Mouse (Mus musculus) CD8-positive naive resting alpha-beta T cell, adult 2 months (primary cell): ENCODE measurements at regions not wholly inside any gene's neighbourhood (a gene's known extent, or its start where the extent isn't known, plus 50 kb on each side); places are given as distances from the start of the nearest gene placed in this dataset.

Source experiments
- DNase-seq, 2 experiments: peaks; one replicate each; pipeline ENCODE4 v3.0.0; 2022; ENCODE audit warnings: low read depth in 2 of 2, low spot score in 2 of 2

DNA sequence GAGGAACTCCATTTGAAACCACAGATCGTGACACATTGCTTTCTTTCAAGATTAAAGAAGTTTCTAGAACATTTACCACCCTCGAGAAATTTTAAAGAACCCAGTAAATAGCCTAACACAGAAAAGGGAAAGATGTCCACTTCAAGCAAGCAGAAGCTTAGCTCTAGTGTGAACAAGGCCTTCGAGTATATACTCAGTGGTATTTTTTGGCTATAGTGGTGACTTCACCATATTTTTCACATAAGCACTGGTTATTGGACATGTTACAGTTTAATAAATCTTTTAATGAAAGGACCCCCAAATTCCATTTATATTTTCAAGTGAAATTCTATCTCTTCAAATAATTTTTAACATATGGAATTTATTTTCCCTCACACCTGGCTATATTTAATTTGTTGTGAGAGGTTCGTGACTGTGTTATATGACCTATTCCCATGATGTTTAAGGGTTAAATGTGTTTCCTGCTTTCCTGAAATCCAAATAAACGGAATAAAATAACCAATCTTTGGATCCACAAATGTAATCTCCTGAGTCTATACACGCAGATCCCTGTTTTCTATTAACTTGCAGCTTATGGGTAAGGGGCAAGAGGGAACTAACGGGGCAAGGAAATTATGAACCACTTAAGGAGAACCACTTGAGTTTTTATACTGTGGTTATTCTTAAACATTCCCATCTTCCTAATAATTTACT, 60.6 kb upstream of the Tas2r134 start:
- no peak for DNase-seq

DNA sequence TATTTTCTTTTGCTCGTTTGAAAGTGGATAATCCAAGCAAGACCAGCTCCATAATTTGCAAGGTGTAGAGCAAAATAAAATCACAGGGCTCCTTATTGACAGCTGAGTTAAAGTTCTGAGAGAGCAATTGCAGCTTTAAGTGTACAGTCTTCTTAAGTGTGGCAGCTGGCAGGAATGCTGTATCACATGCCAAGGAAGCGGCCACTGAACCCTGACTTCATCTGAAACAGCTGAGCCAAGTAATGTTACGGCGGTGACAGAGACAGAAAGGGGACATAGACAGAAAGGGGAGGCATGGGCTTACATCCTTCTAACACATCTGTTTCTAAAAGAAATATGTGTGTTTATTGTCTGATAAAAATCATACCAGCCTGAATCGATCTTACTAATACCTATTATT, 63.4 kb upstream of the Tas2r134 start:
- no peak for DNase-seq

DNA sequence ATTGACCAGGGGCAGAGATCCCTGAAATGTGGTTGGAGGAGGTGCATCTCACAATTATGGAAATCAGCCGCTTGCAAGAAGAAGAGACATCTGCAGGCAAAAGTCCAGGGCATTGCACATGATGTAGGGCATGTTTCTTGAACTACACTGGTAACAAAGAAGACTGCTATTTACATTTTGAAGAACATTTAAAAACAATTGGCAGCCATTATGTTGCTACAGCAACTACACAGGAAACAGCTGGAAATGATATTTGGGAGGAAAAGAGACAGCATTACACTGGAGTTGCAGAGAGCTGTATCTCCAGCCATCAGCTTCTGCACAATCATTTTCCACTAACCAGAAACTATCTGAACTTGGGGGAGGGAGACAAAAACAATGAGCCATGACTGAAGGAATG, 64.1 kb upstream of the Tas2r134 start:
- DNase-seq: no peak

DNA sequence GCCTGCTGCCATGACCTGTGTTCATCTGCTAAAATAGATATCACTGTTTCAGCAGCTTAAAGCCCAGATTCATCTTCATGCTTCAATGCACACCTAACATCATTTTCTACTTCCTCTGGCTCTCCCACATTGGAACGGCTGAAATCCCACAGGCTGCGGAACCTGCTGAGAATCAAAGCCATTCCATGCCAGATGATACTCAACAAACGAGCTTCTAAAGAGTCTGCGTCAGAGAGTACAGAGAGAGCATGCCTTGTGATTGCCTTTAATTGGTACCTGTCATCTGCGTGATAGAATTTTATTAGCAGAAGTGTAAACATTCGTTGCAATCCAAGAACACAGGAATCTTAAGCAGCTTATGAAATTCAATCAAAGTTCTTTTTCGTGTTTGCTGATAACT, 76.4 kb upstream of the Tas2r134 start:
- DNase-seq: no peak

DNA sequence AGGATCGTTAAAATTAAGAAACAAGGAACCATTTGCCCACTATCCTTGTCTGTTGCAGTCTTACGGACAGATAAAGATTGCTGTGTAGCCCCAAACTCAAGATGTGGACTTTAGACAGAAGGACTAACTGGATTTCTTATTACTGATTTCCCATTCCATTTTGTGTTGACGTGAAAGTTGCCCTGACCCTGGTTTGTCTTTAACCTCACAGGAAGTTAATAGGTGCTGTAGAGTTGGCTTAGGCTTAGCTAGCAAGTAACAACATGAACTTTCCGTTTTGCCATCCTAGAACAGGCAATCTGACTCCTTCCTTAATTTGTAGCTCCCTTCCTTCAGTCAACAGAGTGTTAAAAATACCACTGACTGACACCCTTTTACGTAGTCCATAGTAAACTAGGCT, 78.2 kb upstream of the Tas2r134 start:
- DNase-seq: no peak

DNA sequence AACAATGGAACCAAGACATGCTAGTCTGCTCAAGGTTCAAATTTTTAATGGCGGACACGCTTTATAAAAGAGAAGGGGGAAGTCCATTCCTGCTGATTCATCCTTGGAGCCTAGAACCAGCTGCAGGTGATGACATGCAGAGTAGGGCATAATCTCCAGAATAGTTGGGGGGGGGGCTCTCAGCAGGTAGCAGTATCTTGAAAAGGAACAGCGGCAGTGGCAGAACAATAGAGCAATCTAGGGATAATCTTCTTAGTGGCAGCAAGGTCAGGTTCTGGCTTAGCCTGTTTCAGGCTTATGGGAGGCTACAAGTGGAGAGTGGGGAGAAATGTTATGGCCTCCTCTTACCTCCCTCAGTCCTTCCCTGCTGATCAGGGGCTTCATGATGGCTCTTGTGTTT, 81.1 kb upstream of the Tas2r134 start:
- DNase-seq: no peak

DNA sequence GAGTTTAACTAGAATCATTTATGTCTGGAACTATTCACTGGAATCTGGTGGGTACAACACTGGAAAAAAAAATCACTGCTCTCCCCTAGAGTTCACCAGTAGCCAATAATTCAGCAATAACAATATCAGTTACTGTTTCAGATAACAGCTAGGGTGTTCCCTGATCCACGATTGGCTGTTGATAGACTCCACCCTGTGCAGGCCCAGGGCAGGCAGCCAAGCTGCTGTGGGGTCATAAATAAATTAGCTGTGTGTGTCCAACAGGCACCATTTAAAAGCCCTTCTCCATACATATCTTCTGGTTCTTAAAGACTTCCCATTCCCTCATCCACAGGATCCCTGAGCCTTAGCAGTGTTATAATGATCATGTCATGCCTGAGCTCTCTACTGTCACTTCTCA, 83.4 kb upstream of the Tas2r134 start:
- DNase-seq: no peak

DNA sequence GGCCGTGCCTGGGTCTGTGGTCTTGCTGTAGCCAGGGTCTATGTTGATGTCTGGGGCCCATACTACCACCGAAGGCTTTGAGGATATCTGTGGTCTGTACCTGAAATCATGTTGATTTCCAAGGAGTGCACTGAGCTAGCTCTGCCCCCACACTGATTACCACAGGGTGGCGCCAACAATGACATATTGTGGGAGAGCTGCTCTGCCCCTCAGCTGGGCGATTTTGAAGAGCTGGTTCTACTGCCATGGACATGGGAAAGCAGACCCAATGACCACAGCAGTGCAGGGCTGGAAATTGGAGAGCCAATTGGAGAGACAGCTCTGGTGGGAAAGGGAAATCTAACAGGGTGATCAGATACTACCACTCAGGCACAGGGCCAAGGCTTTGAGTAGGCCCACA, 85.0 kb upstream of the Tas2r134 start:
- no peak for DNase-seq

DNA sequence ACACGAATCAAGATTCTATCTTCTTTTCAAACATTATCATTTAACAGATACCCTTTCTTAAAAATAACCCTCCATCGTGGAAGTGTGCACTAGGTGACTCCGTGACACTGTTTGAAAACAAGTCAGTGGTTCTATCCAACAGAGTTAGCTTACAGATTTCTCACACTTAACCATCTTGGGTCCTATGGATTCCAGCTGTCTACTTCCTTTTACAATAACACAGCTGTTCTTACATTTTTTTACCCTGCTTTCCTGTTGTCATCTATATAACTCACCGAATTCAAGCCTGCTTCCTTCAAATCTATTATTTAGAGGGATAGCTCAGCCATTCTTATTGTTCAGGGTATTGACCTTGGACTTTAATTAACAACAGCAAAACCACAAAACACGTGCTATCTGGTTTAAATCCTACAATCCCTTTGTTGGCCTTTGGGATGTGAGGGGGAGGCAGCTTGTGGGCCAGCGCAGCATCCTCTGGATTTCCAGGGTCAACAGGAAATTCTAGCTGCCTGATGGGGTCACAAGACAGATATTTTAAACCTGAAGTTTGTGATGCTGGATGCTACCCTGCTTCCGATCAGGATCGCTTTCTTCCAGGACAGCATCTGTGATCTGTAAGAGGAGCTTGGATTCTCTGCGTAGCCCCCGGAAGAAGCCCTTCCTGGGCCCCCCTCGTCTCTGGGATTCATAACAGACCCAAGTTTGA, 94.4 kb upstream of the Tas2r134 start:
- DNase-seq: no peak

DNA sequence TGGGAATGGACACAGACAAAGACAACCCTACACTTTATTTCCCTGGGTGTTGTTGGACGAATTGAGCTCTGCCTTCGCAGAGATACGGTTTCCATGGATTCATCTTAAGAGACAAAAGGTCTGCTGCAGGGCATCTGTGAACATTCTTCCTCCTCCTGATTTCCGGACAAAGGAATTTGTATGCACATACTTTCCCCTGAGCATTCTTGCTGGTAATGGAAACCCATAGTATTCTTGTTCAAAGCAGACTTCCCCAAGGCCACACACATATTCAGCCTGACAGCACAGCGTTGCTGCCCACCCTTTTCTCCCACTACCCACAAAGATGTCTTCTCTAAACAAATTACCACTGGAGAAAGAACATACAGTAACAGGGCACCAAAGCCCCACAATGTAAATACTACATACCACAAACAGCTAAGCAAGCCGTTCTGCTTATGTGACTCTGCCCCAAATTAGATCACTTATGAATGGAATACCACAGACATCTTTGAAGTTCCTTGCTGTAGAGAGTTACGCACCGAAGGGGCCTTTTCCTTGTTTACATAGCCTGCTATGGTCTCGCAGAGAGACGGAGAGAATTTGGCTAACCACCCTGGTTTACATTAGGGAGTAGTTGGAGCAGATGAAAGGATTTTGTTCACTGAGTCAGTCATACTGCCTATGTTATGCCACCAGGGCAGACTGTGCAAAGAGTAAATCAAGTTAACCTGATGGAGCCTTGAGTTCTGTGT, 96.0 kb upstream of the Tas2r134 start:
- DNase-seq: no peak

DNA sequence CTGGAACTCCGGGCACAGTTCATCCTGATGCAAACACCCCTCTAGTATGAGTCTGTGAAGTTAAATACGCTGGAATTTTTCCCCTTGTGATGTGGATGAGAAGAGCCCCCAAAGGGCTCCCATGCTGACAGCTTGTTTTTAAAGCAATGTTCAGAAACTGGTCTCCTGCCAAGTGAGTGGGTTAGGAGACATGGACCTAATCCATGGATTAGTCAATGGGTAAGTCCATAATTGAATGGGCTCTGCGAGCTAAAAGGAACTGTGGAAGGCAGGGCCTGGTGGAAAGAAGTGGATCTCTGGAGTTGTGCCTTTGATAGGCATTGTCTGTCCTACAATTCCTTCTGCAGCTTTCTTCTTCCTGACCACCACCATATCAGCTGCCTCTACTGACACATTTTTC, 104.5 kb upstream of the Tas2r134 start:
- DNase-seq: no peak

DNA sequence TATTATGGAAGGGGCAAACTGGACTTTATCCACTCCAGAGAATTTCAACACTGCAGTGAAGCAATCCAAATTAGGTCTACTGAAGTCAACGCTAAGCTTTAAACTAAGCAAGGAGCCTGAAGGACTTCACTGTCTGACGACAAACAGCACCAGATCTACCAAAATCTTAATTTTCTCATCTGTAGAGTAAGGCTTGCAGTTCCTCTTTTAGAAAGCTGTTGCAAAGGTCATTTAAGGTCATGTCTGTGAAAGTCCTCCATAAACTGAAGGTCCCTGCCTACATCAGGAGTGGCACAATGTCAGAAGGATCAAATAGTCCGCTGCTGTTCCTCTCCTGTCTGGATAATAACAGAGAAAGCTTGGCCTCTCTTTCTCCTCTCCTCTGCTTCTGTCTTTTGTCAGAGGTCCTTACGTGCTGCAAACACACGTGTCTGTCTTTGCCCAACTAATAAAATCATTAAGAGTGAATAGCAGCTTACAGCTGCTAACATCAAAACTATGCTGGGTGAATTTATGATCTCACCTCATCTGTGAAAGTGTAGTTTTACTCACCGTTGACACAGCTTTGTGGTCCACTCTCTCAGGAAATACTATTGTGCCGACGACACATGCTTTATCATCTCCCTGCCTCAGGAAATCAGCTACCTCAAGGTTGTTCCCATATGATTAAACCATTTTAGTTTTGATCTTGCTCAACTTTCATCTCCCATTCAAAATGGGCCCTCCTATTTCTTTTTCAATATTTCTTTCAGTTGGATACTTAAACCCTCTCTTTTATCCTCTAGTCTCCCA, 117.9 kb upstream of the Tas2r134 start:
- no peak for DNase-seq

DNA sequence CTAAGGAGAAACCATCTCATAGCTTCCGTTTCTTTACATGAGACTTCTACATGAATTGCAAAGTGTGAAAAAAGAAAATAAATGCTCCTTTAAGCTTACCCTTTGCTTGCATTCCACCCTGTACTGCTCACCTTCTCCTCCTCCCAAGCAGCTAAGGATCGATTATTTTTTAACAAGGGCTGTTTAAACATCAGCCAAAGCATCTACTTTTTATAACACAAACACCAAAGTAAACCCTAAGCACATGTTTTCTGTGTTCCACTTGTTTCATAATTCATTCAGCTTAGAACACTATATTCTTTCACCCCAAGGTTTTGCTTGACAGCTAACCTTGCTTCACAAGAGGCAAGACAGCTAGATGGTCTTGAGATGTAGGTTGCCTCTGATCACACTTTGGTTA, 129.4 kb upstream of the Tas2r134 start:
- no peak for DNase-seq

DNA sequence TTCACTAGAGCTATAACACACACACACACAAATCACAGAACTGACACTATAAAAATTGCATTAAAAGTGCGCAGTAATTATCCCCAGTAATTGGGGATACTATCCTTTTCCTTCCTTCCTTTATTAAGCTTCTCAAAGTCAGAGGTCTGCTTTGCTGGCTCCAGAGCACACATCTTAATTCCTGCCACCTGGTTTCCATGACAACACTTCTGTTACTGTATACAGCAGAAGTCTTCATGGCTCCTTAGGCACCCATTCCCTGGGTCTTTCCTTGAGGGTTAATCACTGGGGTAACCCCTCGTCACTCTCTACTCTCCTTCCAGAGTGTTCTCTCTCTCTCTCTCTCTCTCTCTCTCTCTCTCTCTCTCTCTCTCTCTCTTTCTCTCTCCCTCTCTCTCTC, 153.6 kb upstream of the Tas2r134 start:
- no peak for DNase-seq

DNA sequence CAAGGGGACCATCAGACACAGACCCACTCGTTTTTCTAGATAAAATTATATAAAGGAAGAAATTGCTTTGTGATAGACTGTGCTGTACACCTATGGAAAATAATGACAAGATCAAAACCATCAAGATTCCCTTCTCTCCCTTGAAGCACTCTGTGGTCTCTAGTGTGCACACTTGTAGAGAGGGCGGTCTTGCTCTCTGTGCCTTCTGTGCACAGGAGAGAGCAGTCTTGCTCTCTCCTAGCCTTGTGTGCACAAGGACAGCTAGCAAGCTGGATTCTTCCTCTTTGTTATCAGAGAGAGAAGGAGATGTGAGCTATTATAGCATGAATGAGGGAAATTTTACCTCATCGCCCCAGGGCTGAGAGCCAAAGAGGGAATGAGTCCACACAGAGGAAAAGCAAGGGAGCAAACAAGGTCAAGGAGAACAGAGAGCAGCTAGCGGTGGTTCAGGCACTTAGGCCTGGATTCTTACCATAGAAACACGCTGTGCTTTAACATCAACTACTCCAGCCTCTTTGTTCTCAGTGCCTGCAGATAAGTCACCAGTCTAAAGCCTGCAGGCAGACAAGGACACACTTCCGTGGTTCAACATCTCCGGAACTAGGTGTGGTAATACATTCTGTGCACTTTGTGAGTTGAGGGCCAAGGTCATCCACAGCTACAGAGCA, 160.2 kb upstream of the Tas2r134 start:
- DNase-seq: no peak

DNA sequence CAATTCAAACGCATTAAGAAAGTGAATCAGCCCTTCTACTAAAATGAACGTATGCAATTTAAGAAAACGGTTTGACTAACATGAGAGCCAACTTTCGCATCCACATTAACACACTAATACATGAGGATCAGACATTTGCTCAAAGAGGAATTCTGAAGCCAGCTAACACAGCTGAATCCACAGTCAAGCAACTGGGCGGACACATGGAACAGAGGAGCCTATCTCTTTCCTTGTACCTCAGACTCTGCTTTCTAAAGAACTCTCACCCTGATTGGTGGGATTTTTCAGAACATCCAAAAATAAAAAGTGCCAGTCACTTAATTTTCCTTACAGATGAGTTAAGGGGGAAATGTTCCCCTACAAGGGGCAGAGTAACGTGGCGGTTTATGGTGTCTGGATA, 161.3 kb upstream of the Tas2r134 start:
- DNase-seq: no peak

DNA sequence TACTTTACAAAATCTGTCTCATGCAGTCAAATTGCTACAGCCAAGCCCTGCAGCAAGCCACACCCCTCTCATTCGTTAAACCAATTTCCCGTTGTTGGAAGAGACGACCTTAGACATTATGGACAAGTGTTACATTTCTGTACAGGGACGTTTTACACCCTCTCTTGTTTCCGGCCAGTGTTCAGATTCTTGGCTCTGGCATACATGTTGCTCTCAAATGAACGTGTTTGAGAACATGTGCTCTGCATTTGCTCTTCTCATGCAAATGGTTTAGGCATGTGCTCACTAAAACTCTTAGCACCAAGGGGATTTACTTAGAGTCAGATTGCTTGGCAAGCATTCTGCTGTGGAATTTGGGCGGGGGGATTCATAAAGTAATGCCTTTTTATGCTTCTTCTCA, 161.7 kb upstream of the Tas2r134 start:
- no peak for DNase-seq

DNA sequence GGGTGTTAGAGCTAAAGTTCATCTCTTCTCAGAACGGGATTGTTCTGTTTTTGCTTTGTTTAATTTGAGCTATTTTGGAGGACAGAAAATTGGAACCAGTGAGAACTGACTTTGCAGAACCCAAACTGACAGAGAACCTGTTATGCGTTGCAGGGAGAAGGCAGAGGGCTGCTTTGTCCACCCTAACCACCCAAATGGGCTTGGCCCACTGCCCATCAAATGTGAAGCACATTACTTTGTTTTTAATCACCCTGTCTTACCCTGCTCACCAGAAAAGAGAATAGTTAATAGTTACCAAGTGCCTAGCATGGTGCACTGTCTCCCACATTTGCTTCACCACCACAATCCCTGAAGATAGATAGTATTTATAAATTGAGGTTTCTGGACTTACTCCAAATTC, 163.0 kb upstream of the Tas2r134 start:
- DNase-seq: no peak

DNA sequence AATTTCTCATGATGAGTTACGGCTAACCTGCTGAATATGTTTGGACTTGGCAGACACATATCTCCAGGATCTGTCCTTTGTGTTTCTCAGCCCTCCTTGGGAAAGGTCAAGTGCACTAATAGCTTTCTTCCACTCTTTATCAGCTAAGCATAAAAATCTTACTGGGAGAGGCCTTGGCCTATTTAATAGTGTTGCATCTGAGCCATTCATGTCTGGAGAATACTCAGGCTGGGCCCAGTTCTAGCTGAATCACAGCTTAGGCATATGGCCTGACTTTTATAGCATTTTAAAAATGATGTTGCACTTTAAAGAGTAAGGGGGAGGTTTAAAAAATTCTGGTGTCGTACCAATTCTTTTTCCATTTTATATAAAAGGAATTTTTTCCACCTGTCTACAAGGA, 166.4 kb upstream of the Tas2r134 start:
- DNase-seq: no peak

DNA sequence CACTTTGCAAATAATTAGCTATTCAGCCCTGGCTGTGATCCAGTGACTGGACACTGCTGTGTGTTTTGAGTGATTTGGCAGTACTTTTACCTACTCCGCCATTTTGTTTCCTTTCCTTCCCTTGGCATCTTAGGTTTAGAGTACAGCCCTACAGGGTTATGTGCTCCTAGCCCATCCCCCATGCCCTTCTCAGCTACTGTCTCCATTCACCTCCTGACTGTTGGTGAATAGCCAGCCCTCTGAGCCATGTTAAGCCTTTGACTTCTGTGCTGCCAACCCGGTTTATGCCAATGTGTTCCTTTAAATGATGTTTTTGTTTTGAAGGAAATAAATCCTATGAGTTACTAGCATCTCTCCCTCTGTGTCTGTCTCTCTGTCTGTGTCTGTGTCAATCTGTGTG, 167.8 kb upstream of the Tas2r134 start:
- no peak for DNase-seq

DNA sequence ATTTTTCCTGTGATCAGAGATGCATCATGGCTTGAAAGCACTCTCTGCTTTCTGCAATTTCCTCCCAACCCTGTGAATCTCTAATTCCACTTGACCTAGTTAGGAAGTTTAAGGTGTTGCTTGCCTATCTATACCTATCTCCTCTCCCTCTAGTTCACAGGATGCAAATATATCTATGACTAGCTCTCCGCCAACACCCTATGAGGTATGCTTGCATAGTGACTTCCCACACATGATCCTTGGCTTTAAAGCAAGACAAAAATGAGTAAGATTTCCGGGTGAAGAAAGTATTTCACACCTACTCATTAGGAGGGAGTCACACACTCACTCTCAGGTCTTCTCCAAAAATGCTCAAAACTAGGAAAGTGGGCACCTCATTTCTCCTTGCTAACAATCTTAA, 169.6 kb upstream of the Tas2r134 start:
- DNase-seq: no peak
